Mouse (Mus musculus) liver, embryonic 14.5 days (tissue): ENCODE data around the gene Adamtsl3. TPM values are rescaled to one million over a fixed set of nuclear protein-coding genes. Genes with fewer than 3 reads are reported as not detected.

ENCODE experiments used
- ATAC-seq: fragments of 200-750 bp; cut with Nextera tagmentation; 2 replicates; pipeline ENCODE4 v1.8.0; 2017; ENCODE audit warnings: moderate number of reproducible peaks, mild to moderate bottlenecking, moderate library complexity; ENCODE audit not compliant: insufficient read depth
- DNase-seq, 3 experiments: peaks; one replicate each; pipeline ENCODE4 v3.0.0-alpha.2; 2012 to 2013; ENCODE audit warnings: low read depth in 3 of 3, low spot score in 3 of 3
- H3K27ac ChIP-seq: fragments of 300-500 bp; sonication (generic); 2 replicates; pipeline ENCODE4 v1.5.1; 2014; ENCODE audit warnings: moderate library complexity, mild to moderate bottlenecking, control low read depth, inconsistent platforms
- H3K27me3 ChIP-seq: fragments of 300-500 bp; sonication (generic); 2 replicates; pipeline ENCODE4 v1.6.1; 2014; ENCODE audit warnings: mild to moderate bottlenecking, low read length, moderate library complexity; ENCODE audit not compliant: control insufficient read depth, insufficient read depth
- H3K36me3 ChIP-seq: fragments of 300-500 bp; sonication (generic); replicated peaks from 2 replicates; pipeline ENCODE4 v1.6.1; 2014; ENCODE audit warnings: low read depth; ENCODE audit not compliant: control insufficient read depth, insufficient read depth
- H3K4me1 ChIP-seq, 2 experiments: fragments of 200-500 bp in 1 of 2; fragments of 300-500 bp in 1 of 2; sonication (generic) in 1 of 2; replicated peaks; 2 replicates each; pipeline ENCODE4 v1.6.1; 2012 to 2014; ENCODE audit warnings: antibody characterized with exemption in 1 of 2, inconsistent platforms in 1 of 2, low read length in 1 of 2; ENCODE audit not compliant: control insufficient read depth in 2 of 2, insufficient read depth in 2 of 2
- H3K4me2 ChIP-seq: fragments of 300-500 bp; sonication (generic); 2 replicates; pipeline ENCODE4 v1.6.1; 2014; ENCODE audit warnings: low read depth, mild to moderate bottlenecking, control low read depth, moderate library complexity
- H3K4me3 ChIP-seq, 2 experiments: fragments of 200-500 bp in 1 of 2; fragments of 300-500 bp in 1 of 2; sonication (generic) in 1 of 2; 2 replicates each; pipeline ENCODE4 v1.5.1; 2012 to 2014; ENCODE audit warnings: low read depth in 2 of 2, low read length in 2 of 2, mild to moderate bottlenecking in 2 of 2, control low read depth in 1 of 2, inconsistent platforms in 1 of 2, moderate library complexity in 1 of 2; ENCODE audit not compliant: insufficient read depth in 1 of 2
- H3K9ac ChIP-seq: fragments of 300-500 bp; sonication (generic); replicated peaks from 2 replicates; pipeline ENCODE4 v1.6.1; 2014; ENCODE audit warnings: mild to moderate bottlenecking, control low read depth, moderate library complexity
- H3K9me3 ChIP-seq: fragments of 300-500 bp; sonication (generic); 2 replicates; pipeline ENCODE4 v1.6.1; 2016; ENCODE audit warnings: low read length, mixed read lengths; ENCODE audit not compliant: control insufficient read depth
- CTCF ChIP-seq: IDR thresholded peaks from 2 replicates; pipeline ENCODE4 v1.5.1; 2016; ENCODE audit warnings: antibody characterized with exemption, low read depth, control low read depth
- EP300 ChIP-seq: IDR thresholded peaks from 2 replicates; pipeline ENCODE4 v1.6.1; 2016; ENCODE audit warnings: antibody characterized with exemption, low read depth
- WGBS: fragments of 180-500 bp; shearing (Covaris S2); extraction: QIAGEN DNeasy Blood & Tissue Kit; methylation state at CpG from one replicate; pipeline ENCODE4 v1.1.7; 2014; ENCODE audit not compliant: insufficient replicate concordance; 5-methylcytosine and 5-hydroxymethylcytosine counted together
- polyA plus RNA-seq, 2 experiments: library from polyadenylated mRNA; depleted of rRNA in 1 of 2; stranded (reverse) in 1 of 2; unstranded in 1 of 2; fragments of >200 nt; fragmentation: Nextera tagmentation in 1 of 2; extraction: Ambion mirVana in 1 of 2; gene quantifications; 2 replicates each; pipeline versions ENCODE4 v1.2.1 to v1.2.3; 2012 to 2014

The Adamtsl3 gene
- polyA plus RNA-seq, 2 experiments = 0.06 TPM; not detected in 1

- H3K27ac ChIP-seq = no peak overlapping the region
- no peaks in the 10 kb centered on the region for H3K9me3 ChIP-seq
- no peaks in the 10 kb centered on the region for H3K4me1 ChIP-seq
- no peak overlapping the region for H3K9ac ChIP-seq
- ATAC-seq = no peak
- H3K27me3 ChIP-seq = no peaks in the 10 kb centered on the region
- H3K4me2 ChIP-seq = no peak overlapping the region
- DNase-seq = no peak
- TF ChIP-seq EP300 (no peak), CTCF (no peak)
- no peak overlapping the region for H3K4me3 ChIP-seq
- 23% methylated on average over 5 of the region's 5 CpGs for WGBS
- H3K36me3 ChIP-seq = no peaks in the 10 kb centered on the region
Observed at GRCm38 (mm10) chr7:82581802-82582201, 246.3 kb downstream of the Adamtsl3 start.

DNA sequence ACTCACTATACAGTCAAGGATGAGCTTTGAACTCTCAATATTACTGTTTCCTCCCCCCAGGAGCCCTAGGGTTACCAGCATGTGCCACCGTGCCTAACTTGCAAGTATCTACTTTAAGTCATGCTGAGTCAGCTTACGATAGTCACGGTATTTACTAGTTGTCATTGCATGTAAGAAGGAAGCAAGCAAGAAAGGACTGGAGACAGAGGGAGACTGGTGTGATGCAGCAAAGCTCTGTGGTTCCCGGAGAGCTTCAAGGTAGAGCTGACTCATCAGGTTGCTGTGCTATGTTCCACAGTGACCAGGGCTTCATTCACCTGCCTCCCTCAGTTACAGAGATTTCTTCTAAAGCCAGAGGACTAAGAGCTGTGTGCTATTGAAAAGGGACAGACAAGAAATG lies 247.0 kb downstream of the Adamtsl3 start:
- ATAC-seq (no peak), DNase-seq (no peak)
- no peak overlapping the region for H3K27ac ChIP-seq
- no peak overlapping the region for H3K4me3 ChIP-seq
- no peaks in the 10 kb centered on the region for H3K27me3 ChIP-seq
- TF ChIP-seq EP300 (no peak), CTCF (no peak)
- H3K36me3 ChIP-seq = no peaks in the 10 kb centered on the region
- H3K9me3 ChIP-seq = no peaks in the 10 kb centered on the region
- WGBS = 41% methylated on average over 4 of the region's 4 CpGs
- H3K9ac ChIP-seq = no peak overlapping the region
- H3K4me1 ChIP-seq = no peaks in the 10 kb centered on the region
- H3K4me2 ChIP-seq = no peak overlapping the region

- no peak for DNase-seq
- H3K27ac ChIP-seq = no peak overlapping the region
- TF ChIP-seq EP300 = no peak
- TF ChIP-seq CTCF = no peak
- H3K4me3 ChIP-seq = no peak overlapping the region
- 64% methylated on average over 6 of the region's 6 CpGs for WGBS
- H3K4me2 ChIP-seq = no peak overlapping the region
- no peaks in the 10 kb centered on the region for H3K4me1 ChIP-seq
- H3K36me3 ChIP-seq = no peaks in the 10 kb centered on the region
- no peak overlapping the region for H3K9ac ChIP-seq
- H3K9me3 ChIP-seq = no peaks in the 10 kb centered on the region
- ATAC-seq = no peak
- H3K27me3 ChIP-seq = no peaks in the 10 kb centered on the region
Observed at GRCm38 (mm10) chr7:82590931-82591330, 255.4 kb downstream of the Adamtsl3 start.

- Histone ChIP-seq H3K4me2 (no peak overlapping the region), H3K4me1 (no peaks in the 10 kb centered on the region), H3K4me3 (no peak overlapping the region), H3K9ac (no peak overlapping the region), H3K9me3 (no peaks in the 10 kb centered on the region), H3K27ac (no peak overlapping the region), H3K27me3 (no peaks in the 10 kb centered on the region), H3K36me3 (no peaks in the 10 kb centered on the region)
- TF ChIP-seq EP300 (no peak), CTCF (no peak)
- WGBS = 7% methylated on average over 4 of the region's 4 CpGs
- DNase-seq = no peak
- ATAC-seq = no peak
Observed at GRCm38 (mm10) chr7:82602008-82602407, 266.5 kb downstream of the Adamtsl3 start.

GRCm38 (mm10) chr7:82605425-82605824 lies 269.9 kb downstream of the Adamtsl3 start:
- WGBS = 64% methylated on average over 6 of the region's 6 CpGs
- Histone ChIP-seq H3K9ac (no peak overlapping the region), H3K27me3 (no peaks in the 10 kb centered on the region), H3K4me3 (no peak overlapping the region), H3K27ac (no peak overlapping the region), H3K36me3 (no peaks in the 10 kb centered on the region), H3K4me1 (no peaks in the 10 kb centered on the region), H3K4me2 (no peak overlapping the region), H3K9me3 (no peaks in the 10 kb centered on the region)
- DNase-seq = no peak
- no peak for TF ChIP-seq EP300
- no peak for TF ChIP-seq CTCF
- no peak for ATAC-seq

GRCm38 (mm10) chr7:82609629-82610028 lies 274.1 kb downstream of the Adamtsl3 start:
- TF ChIP-seq EP300 (no peak), CTCF (no peak; the same call in 1 of the 2 replicates)
- Histone ChIP-seq H3K27ac (no peak overlapping the region), H3K9ac (no peak overlapping the region), H3K4me3 (no peak overlapping the region), H3K9me3 (no peaks in the 10 kb centered on the region), H3K36me3 (no peaks in the 10 kb centered on the region), H3K4me2 (no peak overlapping the region), H3K27me3 (no peaks in the 10 kb centered on the region), H3K4me1 (no peaks in the 10 kb centered on the region)
- WGBS = 45% methylated on average over 3 of the region's 3 CpGs
- ATAC-seq (no peak), DNase-seq (no peak)
